Mouse (Mus musculus) hindbrain, postnatal 0 days (tissue): ENCODE results near the gene Prss8. TPM values are rescaled to one million over a fixed set of nuclear protein-coding genes. Genes with fewer than 3 reads are reported as not detected.
A peak's percentile ranks its signal among the peaks of the same experiment; 100 is the strongest.

Source experiments
- ATAC-seq: fragments of 200-750 bp; cut with Nextera tagmentation; 2 replicates; pipeline ENCODE4 v1.8.0; 2017; ENCODE audit warnings: mild to moderate bottlenecking, moderate TSS enrichment, moderate library complexity
- DNase-seq: peaks from one replicate; pipeline ENCODE4 v3.0.0-alpha.2; 2015; ENCODE audit warnings: low spot score
- H3K27ac ChIP-seq: fragments of 300-500 bp; sonication (generic); 2 replicates; pipeline ENCODE4 v1.5.1; 2014; ENCODE audit warnings: mild to moderate bottlenecking
- H3K27me3 ChIP-seq: fragments of 300-500 bp; sonication (generic); 2 replicates; pipeline ENCODE4 v1.6.1; 2014; ENCODE audit warnings: low read length, mixed read lengths; ENCODE audit not compliant: insufficient read depth
- H3K36me3 ChIP-seq: fragments of 300-500 bp; sonication (generic); 2 replicates; pipeline ENCODE4 v1.6.1; 2014; ENCODE audit warnings: low read length, mixed read lengths; ENCODE audit not compliant: insufficient read depth
- H3K4me1 ChIP-seq: fragments of 300-500 bp; sonication (generic); 2 replicates; pipeline ENCODE4 v1.6.1; 2014; ENCODE audit warnings: antibody characterized with exemption, low read length, mixed read lengths; ENCODE audit not compliant: insufficient read depth
- H3K4me2 ChIP-seq: fragments of 300-500 bp; sonication (generic); 2 replicates; pipeline ENCODE4 v1.6.1; 2014; ENCODE audit warnings: low read depth, mild to moderate bottlenecking, low read length, moderate library complexity, mixed read lengths
- H3K4me3 ChIP-seq: fragments of 300-500 bp; sonication (generic); 2 replicates; pipeline ENCODE4 v1.5.1; 2014; ENCODE audit warnings: low read length
- H3K9ac ChIP-seq: fragments of 300-500 bp; sonication (generic); replicated peaks from 2 replicates; pipeline ENCODE4 v1.6.1; 2014; ENCODE audit warnings: mild to moderate bottlenecking, low read length, moderate library complexity, mixed read lengths
- H3K9me3 ChIP-seq: fragments of 300-500 bp; sonication (generic); 2 replicates; pipeline ENCODE4 v1.6.1; 2016; ENCODE audit warnings: low read length, mixed read lengths
- CTCF ChIP-seq: IDR thresholded peaks from 2 replicates; pipeline ENCODE4 v1.5.1; 2016; ENCODE audit warnings: antibody characterized with exemption, control low read depth, low read depth
- WGBS: fragments of 180-500 bp; shearing (Covaris S2); extraction: QIAGEN DNeasy Blood & Tissue Kit; methylation state at CpG from one replicate; pipeline ENCODE4 v1.1.7; 2014; 5-methylcytosine and 5-hydroxymethylcytosine counted together
- polyA plus RNA-seq: library from polyadenylated mRNA; unstranded; fragments of >200 nt; fragmentation: Nextera tagmentation; extraction: Ambion mirVana; gene quantifications from 2 replicates; pipeline ENCODE4 v1.2.1, GENCODE M21; 2015
- total RNA-seq: library from RNA; depleted of rRNA; stranded (reverse); fragments of >200 nt; gene quantifications from 2 replicates; pipeline ENCODE4 v1.2.3, GENCODE M21; 2014

The Prss8 gene
- total and polyA plus RNA-seq, 2 experiments from 2014 or later, result 0.26 to 0.35 TPM

DNA sequence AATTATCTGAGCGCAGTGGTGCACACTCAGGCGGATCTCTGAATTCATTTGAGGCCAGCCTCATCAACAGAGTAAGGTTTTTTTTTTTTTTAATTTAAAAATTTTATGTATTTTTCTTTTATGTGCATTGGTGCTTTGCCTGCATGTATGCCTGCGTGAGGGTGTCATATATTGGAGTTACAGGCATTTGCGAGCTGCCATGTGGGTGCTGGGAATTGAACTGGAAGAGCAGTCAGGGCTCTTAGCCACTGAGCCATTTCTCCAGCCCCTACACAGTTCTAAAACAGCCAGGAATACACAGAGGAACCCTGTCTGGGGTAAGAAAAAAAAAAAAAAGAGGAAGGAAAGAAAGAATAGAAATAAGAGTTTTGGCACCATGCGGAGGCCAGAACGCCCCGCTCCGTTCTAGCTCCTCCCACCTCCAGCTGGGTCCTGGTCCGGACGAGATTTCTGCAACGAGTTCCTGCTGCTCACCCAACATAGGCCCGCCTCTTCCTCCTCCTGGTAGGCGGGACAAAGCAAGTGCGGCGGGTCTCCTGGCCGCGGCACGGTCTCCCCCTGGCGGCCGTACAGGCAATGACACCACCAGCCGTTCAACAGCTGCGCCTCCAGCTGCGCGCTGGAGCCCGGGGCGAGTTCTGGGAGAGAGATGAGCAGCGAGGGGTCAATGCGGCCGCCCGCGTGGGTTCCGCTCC, 5.3 kb upstream of the Prss8 start:
- Histone ChIP-seq H3K36me3 (no peaks in the 10 kb centered on the region), H3K4me2 (peak overlapping the region; percentile 80), H3K4me1 (no peaks in the 10 kb centered on the region), H3K27ac (peak overlapping the region; percentile 84), H3K4me3 (peak overlapping the region; percentile 63), H3K9me3 (no peaks in the 10 kb centered on the region), H3K9ac (peak overlapping the region; percentile 81), H3K27me3 (peaks cover 2% of the 10 kb centered on the region; the same call in 1 of the 2 replicates)
- ATAC-seq, result peak; percentile 96
- TF ChIP-seq CTCF, result peak; percentile 96
- peak; percentile 97 for DNase-seq
- WGBS, result 5% methylated on average over 32 of the region's 32 CpGs

DNA sequence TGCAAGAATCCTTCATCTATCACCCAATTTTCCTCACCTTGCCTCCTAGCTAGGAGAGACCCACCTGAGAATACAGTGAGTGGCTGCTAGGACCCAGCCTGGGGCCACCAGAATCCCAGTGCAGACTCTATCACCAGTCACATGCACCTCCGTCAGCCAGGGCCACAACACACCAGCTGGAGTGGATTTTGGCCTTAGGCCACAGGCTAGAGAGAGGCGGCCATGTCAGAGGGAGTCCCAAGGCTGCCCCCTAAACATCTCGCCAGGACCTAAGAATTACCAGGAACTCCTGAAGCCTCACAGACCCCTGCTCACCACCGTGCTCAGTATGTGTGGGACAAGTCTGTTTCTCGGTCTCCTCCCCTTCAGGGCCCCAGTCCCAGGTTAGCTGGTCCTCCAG, 4.2 kb upstream of the Prss8 start:
- Histone ChIP-seq H3K27me3 (peaks cover 9% of the 10 kb centered on the region; the same call in 1 of the 2 replicates), H3K4me1 (peaks cover 3% of the 10 kb centered on the region; the same call in 1 of the 2 replicates), H3K27ac (no peak overlapping the region), H3K36me3 (no peaks in the 10 kb centered on the region), H3K4me2 (no peak overlapping the region), H3K4me3 (no peak overlapping the region), H3K9ac (no peak overlapping the region), H3K9me3 (no peaks in the 10 kb centered on the region)
- ATAC-seq (no peak), DNase-seq (no peak)
- no peak for TF ChIP-seq CTCF
- 82% methylated on average over 5 of the region's 5 CpGs for WGBS

DNA sequence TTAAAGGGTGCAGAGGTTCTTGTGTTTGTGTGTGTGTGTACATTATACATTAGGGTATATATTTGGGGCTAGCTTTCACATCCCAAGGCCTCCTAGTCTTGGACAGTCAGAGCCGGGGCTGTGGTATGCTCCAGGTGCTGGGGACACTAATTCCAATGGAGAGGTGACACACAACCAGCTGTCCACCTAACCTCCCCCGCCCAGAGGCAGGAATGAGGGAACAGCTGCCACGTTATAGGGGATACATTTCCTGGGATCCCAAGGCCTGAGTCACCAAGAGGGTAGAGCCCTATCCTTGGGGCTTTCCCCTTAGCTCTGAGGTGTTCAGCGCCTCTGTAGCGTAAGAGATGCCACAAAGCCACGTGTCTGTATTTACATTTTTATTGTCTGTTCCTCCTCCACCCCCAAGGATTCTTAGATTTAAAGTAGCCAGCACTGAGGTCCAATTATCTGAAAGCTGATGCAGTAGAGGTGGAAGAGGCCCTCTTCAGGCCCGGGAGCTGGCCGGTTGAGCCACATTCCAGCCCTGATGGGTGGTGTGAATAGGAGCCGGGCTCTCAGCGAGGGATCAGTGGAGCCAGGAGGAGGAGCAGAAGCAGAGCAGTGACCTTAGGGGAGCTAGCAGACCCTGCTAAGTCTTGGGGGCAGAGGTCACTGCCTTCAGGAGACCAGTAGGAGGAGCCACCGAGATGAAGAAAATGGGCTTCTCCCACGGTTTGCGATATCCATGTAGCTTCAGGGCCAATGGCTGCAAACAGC, 2.5 kb upstream of the Prss8 start:
- H3K4me2 ChIP-seq, result no peak overlapping the region
- H3K9me3 ChIP-seq, result no peaks in the 10 kb centered on the region
- 21% methylated on average over 13 of the region's 13 CpGs for WGBS
- peaks cover 9% of the 10 kb centered on the region; the same call in 1 of the 2 replicates for H3K27me3 ChIP-seq
- DNase-seq, result no peak
- H3K9ac ChIP-seq, result no peak overlapping the region
- H3K36me3 ChIP-seq, result no peaks in the 10 kb centered on the region
- H3K27ac ChIP-seq, result no peak overlapping the region
- no peak overlapping the region for H3K4me3 ChIP-seq
- TF ChIP-seq CTCF, result no peak
- peaks cover 3% of the 10 kb centered on the region; the same call in 1 of the 2 replicates for H3K4me1 ChIP-seq
- ATAC-seq, result no peak

DNA sequence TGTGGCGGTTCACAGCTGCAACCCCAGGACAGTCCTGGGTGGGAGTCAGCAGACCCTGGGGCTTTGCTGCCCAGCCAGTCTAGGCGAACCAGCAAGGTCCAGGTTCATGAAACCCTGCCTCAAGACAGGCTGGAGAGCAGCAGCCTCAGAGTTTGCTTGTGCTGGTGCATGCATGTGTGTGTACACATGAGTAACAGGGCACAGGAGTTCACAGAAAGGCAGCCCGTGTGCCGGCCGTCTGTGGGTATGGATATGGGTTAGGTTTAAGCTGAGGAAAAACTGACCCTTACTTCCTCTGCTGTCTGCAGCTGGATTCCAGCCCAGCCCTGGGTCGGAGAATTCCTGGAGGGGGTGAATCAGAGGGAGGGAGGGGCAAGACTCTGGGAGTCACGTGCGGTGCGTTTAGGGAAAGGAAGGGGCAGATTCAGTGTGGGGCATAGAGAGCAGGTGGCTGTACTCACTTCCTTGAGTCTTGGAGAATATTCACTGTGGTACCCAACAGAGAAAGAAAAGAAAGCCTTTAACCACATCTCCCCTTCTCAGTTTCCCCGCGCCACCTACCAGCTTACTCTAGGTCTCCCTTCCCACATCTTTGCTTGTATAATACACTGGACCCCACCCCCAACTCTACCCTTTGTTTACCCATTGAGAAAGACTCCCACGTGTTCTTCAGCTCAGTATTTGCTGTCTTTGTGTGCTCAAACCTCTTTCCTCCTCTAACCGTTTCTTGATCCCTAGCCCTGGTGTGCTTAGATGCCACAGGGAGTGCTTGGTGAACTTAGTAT, 1.6 kb upstream of the Prss8 start:
- H3K36me3 ChIP-seq, result no peaks in the 10 kb centered on the region
- no peaks in the 10 kb centered on the region for H3K9me3 ChIP-seq
- 42% methylated on average over 13 of the region's 13 CpGs for WGBS
- H3K27ac ChIP-seq, result no peak overlapping the region
- TF ChIP-seq CTCF, result no peak
- H3K27me3 ChIP-seq, result peaks cover 9% of the 10 kb centered on the region; the same call in 1 of the 2 replicates
- no peak overlapping the region for H3K9ac ChIP-seq
- peaks cover 3% of the 10 kb centered on the region; the same call in 1 of the 2 replicates for H3K4me1 ChIP-seq
- ATAC-seq, result no peak
- H3K4me2 ChIP-seq, result no peak overlapping the region
- no peak for DNase-seq
- no peak overlapping the region for H3K4me3 ChIP-seq

DNA sequence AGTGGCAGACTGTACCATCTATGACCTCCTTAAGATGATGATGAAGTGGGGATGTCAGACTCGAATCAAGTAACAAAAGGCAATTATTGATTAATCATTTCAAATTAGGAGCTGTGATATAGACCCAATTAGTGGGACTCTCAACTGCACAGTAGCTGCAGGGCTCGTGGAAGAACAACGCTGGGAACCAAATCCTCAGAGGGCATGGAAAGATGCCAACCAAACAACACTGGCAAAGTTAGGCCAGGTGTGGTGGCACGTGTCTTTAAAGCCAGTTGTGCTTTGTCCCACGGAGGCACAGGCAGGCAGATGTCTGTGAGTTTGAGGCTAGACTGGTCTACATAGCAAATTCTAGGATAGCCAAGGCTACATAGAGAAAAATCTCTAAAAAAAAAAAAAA, 732 bp upstream of the Prss8 start:
- peaks cover 9% of the 10 kb centered on the region; the same call in 1 of the 2 replicates for H3K27me3 ChIP-seq
- H3K4me3 ChIP-seq, result no peak overlapping the region
- 72% methylated on average over 5 of the region's 5 CpGs for WGBS
- peaks cover 3% of the 10 kb centered on the region; the same call in 1 of the 2 replicates for H3K36me3 ChIP-seq
- no peak for DNase-seq
- H3K9ac ChIP-seq, result no peak overlapping the region
- H3K4me1 ChIP-seq, result peaks cover 3% of the 10 kb centered on the region; the same call in 1 of the 2 replicates
- H3K9me3 ChIP-seq, result no peaks in the 10 kb centered on the region
- no peak for TF ChIP-seq CTCF
- no peak overlapping the region for H3K27ac ChIP-seq
- H3K4me2 ChIP-seq, result no peak overlapping the region
- no peak for ATAC-seq

DNA sequence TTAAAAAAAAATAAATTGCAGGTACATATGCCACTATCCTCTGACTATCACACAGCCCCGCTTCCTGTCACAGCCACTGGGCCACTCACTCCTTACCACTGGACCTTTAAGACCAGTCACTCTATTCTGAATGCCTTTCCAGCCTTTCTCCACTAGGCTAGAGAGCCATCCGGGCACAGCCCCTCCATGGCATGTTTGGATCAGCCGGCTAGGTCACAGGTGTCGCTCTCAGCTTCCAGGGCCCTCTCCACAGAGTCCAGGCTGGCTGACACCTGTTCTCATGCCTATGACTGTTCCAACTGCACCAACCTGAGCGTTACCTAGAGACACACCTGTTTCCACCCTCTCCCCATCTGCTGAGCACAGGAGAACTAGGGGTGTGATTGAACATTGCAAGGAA, 1.3 kb downstream of the Prss8 start:
- WGBS, result 48% methylated on average over 5 of the region's 5 CpGs
- Histone ChIP-seq H3K4me3 (no peak overlapping the region), H3K9me3 (no peaks in the 10 kb centered on the region), H3K27me3 (peaks cover 9% of the 10 kb centered on the region; the same call in 1 of the 2 replicates), H3K27ac (no peak overlapping the region), H3K9ac (no peak overlapping the region), H3K4me1 (peaks cover 3% of the 10 kb centered on the region; the same call in 1 of the 2 replicates), H3K4me2 (no peak overlapping the region), H3K36me3 (peaks cover 4% of the 10 kb centered on the region; the same call in 1 of the 2 replicates)
- DNase-seq (no peak), ATAC-seq (peak; percentile 13; the same call in 1 of the 2 replicates)
- TF ChIP-seq CTCF, result no peak
